Mouse (Mus musculus) liver, embryonic 15.5 days (tissue): Measurements from ENCODE around the gene Taf1d. TPM values are rescaled to one million over a fixed set of nuclear protein-coding genes. Genes with fewer than 3 reads are reported as not detected.
"Not testable (repeated sequence)": the region's sequence is repeated elsewhere in the genome, so short reads cannot be mapped to it uniquely, and the experiment has no call there.

Experiments
- ATAC-seq: fragments of 200-750 bp; cut with Nextera tagmentation; 2 replicates; pipeline ENCODE4 v1.8.0; 2017; ENCODE audit warnings: moderate number of reproducible peaks, mild to moderate bottlenecking, moderate library complexity; ENCODE audit not compliant: insufficient read depth
- H3K27ac ChIP-seq: fragments of 300-500 bp; sonication (generic); replicated peaks from 2 replicates; pipeline ENCODE4 v1.5.1; 2015; ENCODE audit warnings: mild to moderate bottlenecking, inconsistent platforms
- H3K27me3 ChIP-seq: fragments of 300-500 bp; sonication (generic); 2 replicates; pipeline ENCODE4 v1.6.1; 2015; ENCODE audit warnings: mild to moderate bottlenecking, inconsistent platforms
- H3K36me3 ChIP-seq: fragments of 300-500 bp; sonication (generic); replicated peaks from 2 replicates; pipeline ENCODE4 v1.6.1; 2015; ENCODE audit warnings: moderate library complexity, mild to moderate bottlenecking, inconsistent platforms
- H3K4me1 ChIP-seq: fragments of 300-500 bp; sonication (generic); replicated peaks from 2 replicates; pipeline ENCODE4 v1.6.1; 2015; ENCODE audit warnings: inconsistent platforms
- H3K4me2 ChIP-seq: fragments of 300-500 bp; sonication (generic); 2 replicates; pipeline ENCODE4 v1.6.1; 2015; ENCODE audit warnings: moderate library complexity, mild to moderate bottlenecking, inconsistent platforms
- H3K4me3 ChIP-seq: fragments of 300-500 bp; sonication (generic); replicated peaks from 2 replicates; pipeline ENCODE4 v1.5.1; 2015; ENCODE audit warnings: mild to moderate bottlenecking, inconsistent platforms
- H3K9ac ChIP-seq: fragments of 300-500 bp; sonication (generic); 2 replicates; pipeline ENCODE4 v1.6.1; 2015; ENCODE audit warnings: moderate library complexity, mild to moderate bottlenecking, inconsistent platforms
- H3K9me3 ChIP-seq: fragments of 300-500 bp; sonication (generic); replicated peaks from 2 replicates; pipeline ENCODE4 v1.6.1; 2016; ENCODE audit warnings: inconsistent platforms
- WGBS: fragments of 180-500 bp; shearing (Covaris S2); methylation state at CpG from one replicate; pipeline ENCODE4 v1.1.7; 2015; ENCODE audit warnings: mixed read lengths; ENCODE audit not compliant: insufficient replicate concordance; 5-methylcytosine and 5-hydroxymethylcytosine counted together
- polyA plus RNA-seq: library from polyadenylated mRNA; unstranded; fragments of >200 nt; fragmentation: Nextera tagmentation; extraction: Ambion mirVana; gene quantifications from 2 replicates; pipeline ENCODE4 v1.2.1, GENCODE M21; 2015

Taf1d gene
- polyA plus RNA-seq, 1 experiment from 2014 or later = 25.7 TPM

DNA sequence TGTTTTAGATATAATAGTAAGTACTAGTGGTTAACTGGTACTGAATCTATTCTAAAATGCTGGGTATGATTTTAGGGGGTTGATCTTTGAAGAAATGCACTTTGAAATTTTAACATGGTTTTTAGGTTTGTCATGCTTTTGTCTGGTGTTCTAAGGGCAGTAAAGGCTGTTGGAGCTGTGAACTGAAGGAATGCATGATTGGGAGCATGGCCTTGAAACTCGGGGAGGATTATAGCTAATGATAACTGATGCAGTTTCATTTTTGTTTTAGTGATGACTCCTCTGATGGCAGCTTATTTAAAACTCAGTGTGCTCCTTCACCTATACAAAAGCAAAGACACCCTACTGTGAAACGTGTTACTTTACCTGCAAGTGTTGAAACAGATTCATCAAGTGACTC, 2.2 kb downstream of the Taf1d start:
- no peak overlapping the region for H3K4me3 ChIP-seq
- H3K4me1 ChIP-seq = peaks cover 50% of the 10 kb centered on the region
- no peak for ATAC-seq
- WGBS = 40% methylated on average over 2 of the region's 2 CpGs
- H3K9me3 ChIP-seq = no peaks in the 10 kb centered on the region
- peak overlapping the region; percentile 28; the same call in 1 of the 2 replicates for H3K4me2 ChIP-seq
- no peak overlapping the region for H3K27ac ChIP-seq
- H3K9ac ChIP-seq = no peak overlapping the region
- peaks cover 50% of the 10 kb centered on the region for H3K36me3 ChIP-seq
- H3K27me3 ChIP-seq = no peaks in the 10 kb centered on the region

DNA sequence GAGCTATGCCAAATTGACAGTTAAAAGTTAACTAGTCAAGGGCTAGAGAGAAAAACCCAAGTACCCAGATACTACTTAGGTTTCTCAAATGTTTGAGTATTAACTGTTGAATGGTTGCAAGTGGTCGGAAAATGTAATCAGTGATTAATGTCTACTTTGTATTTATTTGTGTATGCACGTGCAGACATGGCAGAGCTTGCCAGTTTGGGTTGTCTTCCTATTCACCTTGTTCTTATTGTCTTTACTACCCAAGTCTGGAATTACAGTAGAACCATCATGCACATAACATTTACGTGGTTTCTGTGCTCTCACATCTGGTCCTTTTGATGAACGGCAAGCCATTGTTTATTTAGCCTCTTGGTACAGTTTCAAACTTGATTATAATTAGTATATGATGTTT, 3.4 kb downstream of the Taf1d start:
- Histone ChIP-seq H3K9ac (no peak overlapping the region), H3K4me1 (peaks cover 50% of the 10 kb centered on the region), H3K4me2 (peak overlapping the region; percentile 2; the same call in 1 of the 2 replicates), H3K4me3 (no peak overlapping the region), H3K27ac (no peak overlapping the region), H3K36me3 (peaks cover 62% of the 10 kb centered on the region), H3K27me3 (no peaks in the 10 kb centered on the region), H3K9me3 (no peaks in the 10 kb centered on the region)
- 55% methylated on average over 4 of the region's 4 CpGs for WGBS
- no peak for ATAC-seq

DNA sequence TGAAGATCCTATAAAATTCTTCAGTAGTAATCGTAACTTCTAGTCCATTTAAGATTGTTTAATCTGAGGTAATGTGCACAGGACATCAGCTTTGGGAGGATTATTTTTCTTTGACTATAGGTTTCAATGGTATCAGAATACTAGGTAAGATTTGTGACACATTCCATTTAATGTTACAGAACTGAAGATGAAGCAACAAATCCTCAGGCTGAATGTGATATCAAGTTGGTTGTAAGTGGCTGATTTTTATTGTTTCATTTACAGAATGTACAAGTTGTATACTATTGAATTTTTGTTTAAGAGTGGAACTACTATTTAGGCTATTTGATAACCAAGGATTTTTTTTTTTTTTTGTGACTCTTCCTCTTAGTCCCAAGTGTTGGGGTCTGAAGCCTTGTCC, 4.2 kb downstream of the Taf1d start:
- 75% methylated on average over 1 of the region's 1 CpGs for WGBS
- Histone ChIP-seq H3K27ac (no peak overlapping the region), H3K27me3 (no peaks in the 10 kb centered on the region), H3K36me3 (peaks cover 69% of the 10 kb centered on the region), H3K9ac (no peak overlapping the region), H3K4me2 (no peak overlapping the region), H3K4me1 (peaks cover 46% of the 10 kb centered on the region), H3K4me3 (no peak overlapping the region), H3K9me3 (no peaks in the 10 kb centered on the region)
- no peak for ATAC-seq

DNA sequence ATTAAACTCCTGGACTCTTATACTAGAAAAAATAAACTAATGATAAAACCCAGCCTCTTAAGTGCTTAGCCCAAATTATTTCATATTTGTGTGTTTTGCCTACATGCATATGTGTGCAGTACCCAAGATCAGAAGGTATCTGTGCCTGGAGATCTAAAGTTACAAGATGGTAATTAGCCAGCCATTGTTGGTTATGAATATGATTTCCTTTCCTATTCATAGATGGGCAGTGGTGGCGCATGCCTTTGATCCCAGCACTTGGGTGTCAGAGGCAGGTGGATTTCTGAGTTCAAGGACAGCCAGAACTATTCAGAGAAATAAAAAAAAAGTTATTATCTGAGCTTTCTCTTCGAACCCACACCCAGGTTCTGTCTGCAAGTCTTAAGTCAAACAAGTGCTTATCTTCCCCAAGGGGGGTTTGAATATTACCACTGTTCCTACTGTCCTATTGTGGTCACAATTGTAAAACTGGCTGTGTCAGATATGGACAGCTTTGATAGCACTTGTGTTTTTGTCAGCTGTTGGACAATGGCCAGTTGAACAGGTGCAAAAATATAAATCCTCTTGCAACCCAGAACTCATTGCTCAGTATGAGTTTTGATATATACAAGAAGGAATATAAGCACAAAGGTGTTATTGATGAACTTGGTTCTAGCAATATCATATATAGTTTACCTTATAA, 6.2 kb downstream of the Taf1d start:
- Histone ChIP-seq H3K9me3 (no peaks in the 10 kb centered on the region), H3K27ac (no peak overlapping the region), H3K27me3 (no peaks in the 10 kb centered on the region), H3K4me1 (peaks cover 32% of the 10 kb centered on the region), H3K4me3 (no peak overlapping the region), H3K36me3 (peaks cover 87% of the 10 kb centered on the region), H3K4me2 (no peak overlapping the region), H3K9ac (no peak overlapping the region)
- no peak for ATAC-seq
- WGBS = 39% methylated on average over 2 of the region's 2 CpGs

DNA sequence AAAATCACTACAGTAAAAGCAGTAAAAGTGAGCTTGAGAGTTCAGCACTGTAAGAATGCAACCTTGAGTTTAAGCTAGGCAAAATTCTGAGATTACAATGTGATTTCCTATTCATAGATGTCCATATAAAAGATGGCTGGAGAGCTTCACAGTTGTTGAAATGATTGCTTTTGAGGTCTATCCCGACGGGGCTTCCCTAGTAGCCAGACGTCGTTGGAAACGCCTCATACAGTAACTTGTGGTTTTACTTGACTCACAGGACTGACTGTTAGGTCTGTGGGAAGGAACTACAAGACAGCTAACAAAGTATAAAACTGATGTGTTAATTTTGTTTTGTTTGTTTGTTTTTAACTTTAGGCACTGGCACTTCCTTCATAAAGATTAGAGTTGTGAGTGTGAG, 7.6 kb downstream of the Taf1d start:
- Histone ChIP-seq H3K4me3 (no peak overlapping the region), H3K9ac (no peak overlapping the region), H3K27me3 (no peaks in the 10 kb centered on the region), H3K36me3 (peaks cover 91% of the 10 kb centered on the region), H3K4me2 (no peak overlapping the region), H3K9me3 (no peaks in the 10 kb centered on the region), H3K4me1 (peaks cover 19% of the 10 kb centered on the region), H3K27ac (no peak overlapping the region)
- ATAC-seq = no peak
- WGBS = 62% methylated on average over 5 of the region's 5 CpGs

DNA sequence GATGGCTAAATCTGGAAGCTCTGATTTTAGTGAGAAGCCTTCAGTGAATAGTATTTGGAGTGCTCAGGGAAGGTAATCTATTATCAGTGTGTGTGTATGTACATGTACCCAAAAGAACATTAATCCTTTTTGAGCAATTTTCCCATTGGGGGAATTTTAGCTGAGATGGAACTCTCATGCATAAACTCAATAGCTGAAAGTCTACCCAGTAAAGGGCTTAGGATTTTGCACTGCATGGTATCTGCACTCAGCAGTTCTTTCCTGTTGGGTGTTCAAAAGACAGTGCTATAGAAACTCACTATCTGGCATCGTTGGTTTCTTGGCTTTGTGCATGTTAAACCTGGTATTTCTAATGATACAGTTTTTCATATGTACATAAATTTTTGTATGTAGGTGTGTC, 8.6 kb downstream of the Taf1d start:
- peaks cover 10% of the 10 kb centered on the region; the same call in 1 of the 2 replicates for H3K4me1 ChIP-seq
- H3K27ac ChIP-seq = no peak overlapping the region
- no peak overlapping the region for H3K4me3 ChIP-seq
- H3K4me2 ChIP-seq = no peak overlapping the region
- ATAC-seq = no peak
- peaks cover 82% of the 10 kb centered on the region for H3K36me3 ChIP-seq
- H3K9me3 ChIP-seq = no peaks in the 10 kb centered on the region
- no peak overlapping the region for H3K9ac ChIP-seq
- 80% methylated on average over 1 of the region's 1 CpGs for WGBS
- H3K27me3 ChIP-seq = no peaks in the 10 kb centered on the region

DNA sequence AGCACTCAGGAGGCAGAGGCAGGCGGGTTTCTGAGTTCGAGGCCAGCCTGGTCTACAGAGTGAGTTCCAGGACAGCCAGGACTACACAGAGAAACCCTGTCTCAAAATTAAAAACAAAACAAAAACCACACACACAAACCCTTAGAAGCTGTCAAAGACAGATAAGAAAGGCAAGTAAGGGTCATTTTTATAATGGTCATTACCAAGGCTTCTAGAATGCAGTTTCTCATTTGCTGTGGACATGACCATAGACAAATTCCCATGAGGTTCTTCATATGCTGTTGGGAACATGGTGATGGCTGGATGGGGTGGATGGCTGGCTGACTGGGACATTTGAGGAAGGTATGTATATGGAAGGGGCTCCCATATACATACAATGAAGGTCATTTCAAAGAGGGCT, 10.3 kb downstream of the Taf1d start:
- not testable (repeated sequence) for H3K27me3 ChIP-seq, H3K27ac ChIP-seq, H3K4me2 ChIP-seq, ATAC-seq, H3K9ac ChIP-seq, H3K4me1 ChIP-seq, H3K4me3 ChIP-seq, H3K9me3 ChIP-seq
- WGBS = 86% methylated on average over 2 of the region's 2 CpGs
- peaks cover 75% of the 10 kb centered on the region for H3K36me3 ChIP-seq

DNA sequence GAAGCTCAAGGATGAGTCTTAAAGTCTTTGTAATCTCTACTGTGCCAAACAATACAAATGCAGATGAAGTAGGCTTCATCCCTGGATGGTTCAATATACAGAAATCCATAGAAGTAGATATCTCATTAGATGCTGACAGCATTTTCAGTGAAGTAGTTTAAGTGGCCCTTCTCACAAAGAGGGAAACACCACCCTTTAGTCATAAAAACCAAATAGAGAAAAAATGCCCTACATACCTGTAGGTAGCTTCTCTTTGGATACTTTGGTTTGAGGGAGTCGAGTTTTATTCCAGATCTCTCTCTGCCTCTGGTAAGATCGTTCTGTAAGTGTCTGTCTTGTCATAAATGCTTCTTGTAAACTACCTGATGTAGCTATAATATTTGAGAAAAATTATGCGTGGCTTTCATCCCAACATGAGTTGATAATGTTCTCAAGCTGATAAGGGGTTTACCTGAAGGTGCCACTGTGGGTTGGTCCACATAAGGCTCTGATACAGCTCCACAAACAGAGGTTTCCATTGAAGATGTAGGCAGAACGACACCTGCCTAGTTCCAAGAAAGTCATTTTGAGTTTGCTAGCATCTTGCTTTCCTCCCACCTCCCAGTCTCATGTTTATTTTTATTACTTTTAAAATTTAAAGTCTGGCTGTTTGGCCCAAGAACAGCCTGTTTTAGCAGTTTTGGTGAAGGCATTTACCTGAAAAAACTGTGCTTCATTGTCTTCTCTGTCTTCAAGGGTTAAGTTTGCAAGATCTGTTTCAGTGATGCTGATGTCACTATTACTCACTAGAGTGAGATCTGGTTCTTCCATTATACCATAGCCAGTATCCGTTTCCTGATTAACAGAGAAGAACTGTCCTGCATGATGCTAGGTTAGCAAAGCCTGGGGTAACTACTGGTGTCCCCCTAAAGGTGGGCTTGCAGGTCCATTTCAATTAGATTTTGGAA, 11.5 kb downstream of the Taf1d start:
- Histone ChIP-seq H3K9me3 (no peaks in the 10 kb centered on the region), H3K4me3 (no peak overlapping the region), H3K27me3 (no peaks in the 10 kb centered on the region), H3K4me1 (no peaks in the 10 kb centered on the region), H3K36me3 (peaks cover 77% of the 10 kb centered on the region), H3K4me2 (no peak overlapping the region), H3K9ac (no peak overlapping the region), H3K27ac (no peak overlapping the region)
- ATAC-seq = no peak
- 37% methylated on average over 5 of the region's 5 CpGs for WGBS

DNA sequence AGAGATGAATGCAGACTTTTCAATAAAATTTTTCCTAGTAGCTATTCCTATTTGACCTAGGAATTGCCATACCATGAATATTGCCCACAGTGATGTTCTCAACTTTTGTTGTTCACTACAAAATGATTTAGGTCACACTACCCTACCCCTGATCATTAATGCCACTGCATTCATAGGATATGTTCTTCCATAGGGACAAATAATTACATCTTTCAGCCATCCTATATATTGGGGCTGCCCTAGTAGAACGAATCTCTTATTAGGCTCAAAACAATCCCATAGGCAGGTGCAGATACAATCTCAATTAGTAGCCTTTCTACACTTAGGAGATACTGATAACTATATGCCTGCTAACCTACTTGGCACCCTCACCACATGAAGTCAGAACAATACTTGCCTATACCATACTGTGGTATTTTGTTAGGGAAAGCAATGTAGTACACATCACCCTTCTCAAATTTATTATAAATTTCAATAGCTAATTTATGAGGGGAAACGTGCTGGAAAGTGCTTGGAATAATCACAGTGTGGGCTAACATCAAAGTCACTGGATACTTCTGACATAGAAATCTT, 12.2 kb downstream of the Taf1d start:
- WGBS = 70% methylated on average over 2 of the region's 2 CpGs
- peaks cover 78% of the 10 kb centered on the region for H3K36me3 ChIP-seq
- no peak overlapping the region for H3K4me3 ChIP-seq
- H3K4me1 ChIP-seq = no peaks in the 10 kb centered on the region
- no peak for ATAC-seq
- H3K27me3 ChIP-seq = no peaks in the 10 kb centered on the region
- no peak overlapping the region for H3K4me2 ChIP-seq
- H3K9ac ChIP-seq = no peak overlapping the region
- no peaks in the 10 kb centered on the region for H3K9me3 ChIP-seq
- no peak overlapping the region for H3K27ac ChIP-seq

DNA sequence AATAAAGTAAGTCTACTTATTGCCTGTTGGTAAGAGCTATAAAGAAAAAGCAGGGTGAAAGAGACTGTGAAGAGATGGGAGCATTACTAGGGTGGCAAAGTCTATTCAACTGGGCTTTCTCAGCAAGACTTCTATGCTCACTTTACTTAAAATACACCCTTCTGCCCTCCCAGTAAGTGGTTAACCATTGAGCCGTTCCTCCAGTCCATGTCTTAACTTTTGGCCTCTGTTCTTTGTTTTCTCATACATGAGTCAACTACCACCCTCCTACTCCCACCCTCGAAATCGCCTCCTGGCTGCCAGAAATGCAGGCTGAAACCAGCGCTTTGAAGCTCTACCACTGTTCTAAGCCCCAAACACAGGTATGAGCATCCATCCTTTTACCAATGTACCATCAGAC, 31.8 kb downstream of the Taf1d start:
- no peaks in the 10 kb centered on the region for H3K27me3 ChIP-seq
- ATAC-seq = no peak
- 92% methylated on average over 4 of the region's 4 CpGs for WGBS
- no peaks in the 10 kb centered on the region for H3K9me3 ChIP-seq
- no peaks in the 10 kb centered on the region for H3K4me1 ChIP-seq
- peaks cover 89% of the 10 kb centered on the region for H3K36me3 ChIP-seq
- H3K27ac ChIP-seq = no peak overlapping the region
- no peak overlapping the region for H3K4me2 ChIP-seq
- no peak overlapping the region for H3K9ac ChIP-seq
- no peak overlapping the region for H3K4me3 ChIP-seq

DNA sequence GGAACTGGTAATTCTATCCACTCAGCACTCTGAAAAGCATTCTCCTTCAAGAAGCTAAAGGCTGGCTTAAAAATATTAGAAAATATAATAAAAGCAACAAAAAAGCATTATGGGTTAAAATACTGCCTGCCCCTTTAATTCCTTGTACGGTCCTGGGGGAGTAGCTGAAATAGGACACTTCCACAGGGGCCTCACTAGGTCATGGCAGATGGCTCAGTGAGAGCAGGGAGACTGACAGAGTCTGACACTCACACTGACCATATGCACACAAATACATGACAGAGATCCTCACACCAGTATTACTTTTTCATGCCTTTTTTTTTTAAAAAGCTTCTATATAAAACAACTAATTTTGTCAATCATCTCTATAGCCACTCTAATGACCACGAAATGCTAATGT, 43.9 kb downstream of the Taf1d start:
- no peak overlapping the region for H3K4me3 ChIP-seq
- 84% methylated on average over 2 of the region's 2 CpGs for WGBS
- no peak overlapping the region for H3K4me2 ChIP-seq
- H3K27me3 ChIP-seq = no peaks in the 10 kb centered on the region
- no peaks in the 10 kb centered on the region for H3K4me1 ChIP-seq
- H3K9ac ChIP-seq = no peak overlapping the region
- H3K36me3 ChIP-seq = peaks cover 81% of the 10 kb centered on the region
- H3K9me3 ChIP-seq = no peaks in the 10 kb centered on the region
- no peak for ATAC-seq
- no peak overlapping the region for H3K27ac ChIP-seq
